Mouse (Mus musculus) hindbrain, embryonic 12.5 days (tissue): Measurements from ENCODE around the gene Fabp7. TPM values are rescaled to one million over a fixed set of nuclear protein-coding genes. Genes with fewer than 3 reads are reported as not detected.

Experiments used
- ATAC-seq: fragments of 200-750 bp; cut with Nextera tagmentation; 2 replicates; pipeline ENCODE4 v1.8.0; 2017; ENCODE audit warnings: moderate TSS enrichment; ENCODE audit not compliant: low FRiP score
- H3K27ac ChIP-seq: fragments of 300-500 bp; sonication (generic); 2 replicates; pipeline ENCODE4 v1.5.1; 2016; ENCODE audit warnings: mild to moderate bottlenecking
- H3K27me3 ChIP-seq: fragments of 300-500 bp; sonication (generic); 2 replicates; pipeline ENCODE4 v1.6.1; 2016; ENCODE audit warnings: mild to moderate bottlenecking
- H3K36me3 ChIP-seq: fragments of 300-500 bp; sonication (generic); 2 replicates; pipeline ENCODE4 v1.6.1; 2016; ENCODE audit warnings: mild to moderate bottlenecking
- H3K4me1 ChIP-seq: fragments of 300-500 bp; sonication (generic); 2 replicates; pipeline ENCODE4 v1.6.1; 2016
- H3K4me2 ChIP-seq: fragments of 300-500 bp; sonication (generic); replicated peaks from 2 replicates; pipeline ENCODE4 v1.6.1; 2016; ENCODE audit warnings: mild to moderate bottlenecking
- H3K4me3 ChIP-seq: fragments of 300-500 bp; sonication (generic); 2 replicates; pipeline ENCODE4 v1.5.1; 2016; ENCODE audit warnings: mild to moderate bottlenecking
- H3K9ac ChIP-seq: fragments of 300-500 bp; sonication (generic); 2 replicates; pipeline ENCODE4 v1.6.1; 2016; ENCODE audit warnings: mild to moderate bottlenecking, moderate library complexity
- H3K9me3 ChIP-seq: fragments of 300-500 bp; sonication (generic); replicated peaks from 2 replicates; pipeline ENCODE4 v1.6.1; 2016; ENCODE audit warnings: mild to moderate bottlenecking
- WGBS: fragments of 180-500 bp; shearing (Covaris S2); methylation state at CpG from one replicate; pipeline ENCODE4 v1.1.7; 2016; 5-methylcytosine and 5-hydroxymethylcytosine counted together
- polyA plus RNA-seq: library from polyadenylated mRNA; unstranded; fragments of >200 nt; fragmentation: Nextera tagmentation; extraction: Ambion mirVana; gene quantifications from 2 replicates; pipeline ENCODE4 v1.2.1, GENCODE M21; 2016

Gene Fabp7
- polyA plus RNA-seq, 1 experiment from 2014 or later = 1,599 TPM

DNA sequence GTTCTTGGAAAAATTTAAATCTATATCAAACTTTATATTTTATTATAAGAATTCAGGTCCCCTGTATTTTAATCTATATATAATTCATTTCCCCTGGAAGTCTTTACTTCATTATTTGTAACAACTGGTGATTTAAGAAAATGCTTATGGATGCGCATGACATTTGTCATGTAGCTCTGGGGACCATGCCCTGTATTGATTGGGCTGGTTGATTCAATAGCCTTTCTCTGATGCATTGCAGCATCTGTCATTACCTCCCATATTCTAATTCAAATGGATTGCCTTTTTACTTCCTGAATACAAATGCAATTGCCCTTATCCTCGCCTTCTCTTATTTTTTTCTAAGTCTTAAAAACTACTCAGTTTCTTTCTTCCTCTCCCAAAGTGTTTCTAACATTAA is 29.6 kb downstream of the Fabp7 start:
- H3K4me3 ChIP-seq = no peak overlapping the region
- H3K27me3 ChIP-seq = no peaks in the 10 kb centered on the region
- H3K9me3 ChIP-seq = no peaks in the 10 kb centered on the region
- no peak overlapping the region for H3K27ac ChIP-seq
- no peak overlapping the region for H3K4me2 ChIP-seq
- no peak overlapping the region for H3K9ac ChIP-seq
- WGBS = 50% methylated on average over 2 of the region's 2 CpGs
- 0 out of 2 replicates have a peak, but pooled peaks cover 5% of the 10 kb centered on the region for H3K36me3 ChIP-seq
- no peaks in the 10 kb centered on the region for H3K4me1 ChIP-seq
- ATAC-seq = no peak

DNA sequence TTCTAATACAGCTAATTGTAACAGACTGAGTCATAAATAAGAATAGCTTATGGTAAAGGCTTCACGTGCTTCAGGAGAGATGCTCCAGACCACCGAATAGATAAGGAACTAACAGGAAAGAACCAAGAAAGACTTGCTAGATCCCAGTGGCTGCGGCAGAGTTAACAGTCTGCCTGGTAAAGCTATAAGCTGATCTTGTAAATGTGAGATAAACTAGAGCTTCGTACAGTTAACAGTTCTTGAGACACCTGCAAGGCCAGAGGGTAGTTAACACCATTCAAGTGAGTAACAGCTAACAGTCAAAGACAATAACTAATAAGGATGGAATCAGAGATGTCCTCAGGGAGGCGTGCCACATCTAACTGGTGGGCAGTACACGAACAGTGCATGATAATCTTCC is 31.2 kb downstream of the Fabp7 start:
- Histone ChIP-seq H3K9me3 (no peaks in the 10 kb centered on the region), H3K27ac (no peak overlapping the region), H3K4me2 (no peak overlapping the region), H3K36me3 (0 out of 2 replicates have a peak, but pooled peaks cover 5% of the 10 kb centered on the region), H3K9ac (no peak overlapping the region), H3K27me3 (0 out of 2 replicates have a peak, but pooled peaks cover 7% of the 10 kb centered on the region), H3K4me1 (no peaks in the 10 kb centered on the region), H3K4me3 (no peak overlapping the region)
- ATAC-seq = no peak
- WGBS = 82% methylated on average over 6 of the region's 6 CpGs

DNA sequence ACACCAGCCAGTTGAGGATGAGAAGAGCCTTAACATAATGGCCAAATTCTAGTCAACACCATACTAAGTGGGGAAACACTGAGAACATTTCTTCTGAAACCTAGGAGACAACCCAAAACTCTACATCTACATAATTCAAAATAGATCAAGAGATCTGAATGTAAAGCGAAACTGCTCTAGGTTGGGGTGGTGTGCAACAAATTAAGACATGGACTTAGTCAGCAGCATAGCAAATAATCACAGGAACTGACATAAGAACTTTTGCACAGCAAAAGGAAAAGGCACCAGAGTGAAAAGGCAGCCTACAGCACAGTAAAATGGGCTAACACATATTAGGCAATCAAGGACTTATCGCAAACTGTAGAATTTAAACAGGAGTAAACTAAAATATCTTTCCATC is 34.5 kb downstream of the Fabp7 start:
- H3K27ac ChIP-seq = no peak overlapping the region
- H3K4me1 ChIP-seq = no peaks in the 10 kb centered on the region; the same call in 1 of the 2 replicates
- H3K9ac ChIP-seq = no peak overlapping the region
- no peak overlapping the region for H3K4me3 ChIP-seq
- no peaks in the 10 kb centered on the region for H3K9me3 ChIP-seq
- H3K27me3 ChIP-seq = 0 out of 2 replicates have a peak, but pooled peaks cover 9% of the 10 kb centered on the region
- ATAC-seq = no peak
- 94% methylated on average over 2 of the region's 2 CpGs for WGBS
- no peak overlapping the region for H3K4me2 ChIP-seq
- H3K36me3 ChIP-seq = no peaks in the 10 kb centered on the region

DNA sequence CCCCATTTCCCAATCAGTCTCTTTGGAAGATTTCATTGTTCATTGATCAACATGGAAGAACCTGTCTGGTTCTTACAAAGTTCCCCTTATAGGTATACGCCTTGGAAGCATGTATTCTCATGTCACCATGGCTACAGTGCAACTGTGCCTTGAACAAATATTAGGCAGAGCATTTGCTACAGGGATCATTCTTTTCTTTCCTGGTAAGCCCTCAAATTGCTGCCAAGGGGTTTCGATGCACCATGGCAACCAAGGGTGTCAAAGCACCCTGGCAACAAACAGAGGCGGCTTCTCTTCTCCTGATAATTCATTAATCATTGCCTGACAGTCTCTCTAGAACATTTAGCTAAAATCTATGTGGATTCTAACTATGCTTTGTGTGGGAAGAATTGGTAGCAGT is 37.8 kb downstream of the Fabp7 start:
- peak; percentile 90 for ATAC-seq
- WGBS = 19% methylated on average over 3 of the region's 3 CpGs
- 0 out of 2 replicates have a peak, but pooled peaks cover 9% of the 10 kb centered on the region for H3K27me3 ChIP-seq

DNA sequence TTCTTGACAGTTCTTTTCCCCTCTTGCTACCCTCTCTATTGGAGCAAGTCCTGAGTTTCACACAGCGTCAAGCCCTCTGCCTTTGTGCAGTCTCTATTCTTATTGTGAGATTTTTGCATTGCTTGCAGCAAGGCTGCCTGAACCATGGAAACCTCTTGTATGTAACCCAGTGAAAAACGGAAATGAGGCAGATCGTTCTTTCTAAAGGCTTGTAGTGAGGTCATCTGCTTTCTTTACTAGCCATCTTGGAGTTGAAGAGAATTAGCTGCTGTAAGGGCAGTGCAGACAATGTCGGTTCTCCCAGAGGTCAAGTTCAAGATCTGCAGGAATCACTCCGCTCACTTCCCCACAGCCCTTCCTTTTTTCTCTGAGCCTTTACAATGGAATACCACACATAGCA is 44.0 kb downstream of the Fabp7 start:
- Histone ChIP-seq H3K4me1 (peaks cover 4% of the 10 kb centered on the region; the same call in 1 of the 2 replicates), H3K36me3 (no peaks in the 10 kb centered on the region), H3K9ac (no peak overlapping the region), H3K9me3 (no peaks in the 10 kb centered on the region), H3K4me2 (no peak overlapping the region), H3K27ac (no peak overlapping the region), H3K27me3 (no peaks in the 10 kb centered on the region; the same call in 1 of the 2 replicates), H3K4me3 (no peak overlapping the region)
- peak; percentile 81 for ATAC-seq
- WGBS = 23% methylated on average over 5 of the region's 5 CpGs

More for the DNA sequence above, 37.8 kb downstream of the Fabp7 start:
- Histone ChIP-seq H3K4me1 (no peaks in the 10 kb centered on the region; the same call in 1 of the 2 replicates), H3K9me3 (no peaks in the 10 kb centered on the region), H3K27ac (0 out of 2 replicates have a peak overlapping the region, but pooled peaks have one; percentile 12), H3K9ac (no peak overlapping the region), H3K36me3 (no peaks in the 10 kb centered on the region), H3K4me3 (no peak overlapping the region), H3K4me2 (no peak overlapping the region)

DNA sequence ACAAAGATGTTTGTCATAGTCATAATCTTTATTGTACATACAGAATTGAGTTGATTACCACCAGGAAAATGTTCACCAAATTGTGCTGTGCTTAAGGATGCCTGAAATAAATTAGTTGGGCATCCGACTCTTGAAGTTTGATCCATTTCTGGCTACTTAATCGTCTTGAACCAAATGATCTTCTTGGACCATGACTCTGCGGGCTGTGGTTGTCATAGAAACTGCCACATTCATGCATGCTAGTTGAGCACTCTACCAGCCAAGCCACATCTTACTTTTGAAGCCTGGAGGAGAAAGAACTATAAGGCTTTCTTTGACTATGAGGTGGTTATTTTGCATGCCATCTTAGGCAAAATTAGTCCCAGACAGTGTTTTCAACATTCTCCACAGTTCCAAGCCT is 44.9 kb downstream of the Fabp7 start:
- no peak overlapping the region for H3K4me2 ChIP-seq
- no peaks in the 10 kb centered on the region for H3K36me3 ChIP-seq
- peaks cover 3% of the 10 kb centered on the region; the same call in 1 of the 2 replicates for H3K27me3 ChIP-seq
- ATAC-seq = no peak
- WGBS = 66% methylated on average over 3 of the region's 3 CpGs
- no peaks in the 10 kb centered on the region for H3K9me3 ChIP-seq
- no peak overlapping the region for H3K4me3 ChIP-seq
- no peak overlapping the region for H3K9ac ChIP-seq
- no peak overlapping the region for H3K27ac ChIP-seq
- peaks cover 4% of the 10 kb centered on the region; the same call in 1 of the 2 replicates for H3K4me1 ChIP-seq

DNA sequence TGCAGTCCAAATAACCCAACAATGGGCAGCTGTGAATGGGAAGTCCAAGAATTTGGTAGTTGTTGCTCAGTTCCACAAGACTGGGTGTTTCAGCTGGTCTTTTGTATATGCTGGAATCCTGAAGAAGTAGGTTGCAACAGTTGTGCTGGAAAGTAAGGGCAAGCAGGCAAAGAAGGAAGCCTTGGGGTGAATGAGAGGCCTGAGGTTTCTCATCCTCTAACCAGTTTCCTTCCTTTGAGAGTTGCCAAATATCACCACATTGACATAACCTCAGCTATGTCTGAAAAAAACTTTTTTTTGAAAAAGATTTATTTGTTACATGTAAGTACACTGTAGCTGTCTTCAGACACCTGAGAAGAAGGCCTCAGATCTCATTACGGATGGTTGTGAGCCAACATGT is 50.4 kb downstream of the Fabp7 start:
- Histone ChIP-seq H3K4me2 (no peak overlapping the region), H3K4me1 (no peaks in the 10 kb centered on the region), H3K27me3 (0 out of 2 replicates have a peak, but pooled peaks cover 3% of the 10 kb centered on the region), H3K9me3 (no peaks in the 10 kb centered on the region), H3K27ac (no peak overlapping the region), H3K9ac (no peak overlapping the region), H3K36me3 (no peaks in the 10 kb centered on the region), H3K4me3 (no peak overlapping the region)
- 100% methylated on average over 1 of the region's 1 CpGs for WGBS
- ATAC-seq = no peak

DNA sequence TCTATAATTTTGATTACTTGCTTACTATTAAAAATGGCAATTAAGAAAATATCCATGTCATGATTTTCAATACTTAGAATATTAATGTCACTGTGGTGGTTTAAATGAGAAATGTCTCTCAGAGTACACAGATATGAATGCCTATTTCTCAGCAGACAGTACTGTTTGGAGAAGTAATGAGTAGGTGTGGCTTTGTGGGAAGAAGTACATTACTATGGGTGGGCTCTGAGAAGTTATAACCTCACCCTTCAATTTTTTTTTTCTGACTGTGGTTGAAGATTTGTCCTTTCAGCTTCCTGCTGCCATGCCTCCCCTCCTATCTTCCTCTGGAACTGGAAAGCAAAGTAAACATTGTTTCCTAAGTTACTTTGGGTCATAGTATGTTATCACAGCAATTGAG is 51.3 kb downstream of the Fabp7 start:
- no peak overlapping the region for H3K27ac ChIP-seq
- H3K36me3 ChIP-seq = no peaks in the 10 kb centered on the region
- peaks cover 3% of the 10 kb centered on the region; the same call in 1 of the 2 replicates for H3K27me3 ChIP-seq
- no peaks in the 10 kb centered on the region for H3K4me1 ChIP-seq
- ATAC-seq = no peak
- H3K9ac ChIP-seq = no peak overlapping the region
- no peaks in the 10 kb centered on the region for H3K9me3 ChIP-seq
- H3K4me3 ChIP-seq = no peak overlapping the region
- no peak overlapping the region for H3K4me2 ChIP-seq

Other genes starting within 250 kb of the Fabp7 start
- 1.7 and 3.6 TPM in 2 replicates for gene Pkib, start 152.9 kb upstream of the Fabp7 start, polyA plus RNA-seq
- gene Smpdl3a, start 9.5 kb downstream of the Fabp7 start, polyA plus RNA-seq = 13.3 and 17.1 TPM in 2 replicates